Mouse (Mus musculus) stomach, embryonic 16.5 days (tissue): ENCODE data around the gene Sugct. TPM values are rescaled to one million over a fixed set of nuclear protein-coding genes. Genes with fewer than 3 reads are reported as not detected.
A peak's percentile ranks its signal among the peaks of the same experiment; 100 is the strongest.

Experiments
- ATAC-seq: fragments of 200-750 bp; cut with Nextera tagmentation; 2 replicates; pipeline ENCODE4 v1.8.0; 2017; ENCODE audit warnings: moderate number of reproducible peaks, moderate TSS enrichment; ENCODE audit not compliant: insufficient read depth, low FRiP score
- H3K27ac ChIP-seq: fragments of 300-500 bp; sonication (generic); 2 replicates; pipeline ENCODE4 v1.5.1; 2014; ENCODE audit warnings: low read length
- H3K27me3 ChIP-seq: fragments of 300-500 bp; sonication (generic); 2 replicates; pipeline ENCODE4 v1.6.1; 2014; ENCODE audit warnings: low read length, control low read depth, mixed read lengths; ENCODE audit not compliant: control insufficient read depth, insufficient read depth
- H3K36me3 ChIP-seq: fragments of 300-500 bp; sonication (generic); 2 replicates; pipeline ENCODE4 v1.6.1; 2014; ENCODE audit warnings: low read length; ENCODE audit not compliant: control insufficient read depth, insufficient read depth
- H3K4me1 ChIP-seq: fragments of 300-500 bp; sonication (generic); 2 replicates; pipeline ENCODE4 v1.6.1; 2014; ENCODE audit warnings: low read length, control low read depth, mixed read lengths; ENCODE audit not compliant: control insufficient read depth, insufficient read depth
- H3K4me2 ChIP-seq: fragments of 300-500 bp; sonication (generic); 2 replicates; pipeline ENCODE4 v1.6.1; 2014; ENCODE audit warnings: low read depth, low read length, mixed read lengths
- H3K4me3 ChIP-seq: fragments of 300-500 bp; sonication (generic); replicated peaks from 2 replicates; pipeline ENCODE4 v1.5.1; 2014; ENCODE audit warnings: mild to moderate bottlenecking, low read length
- H3K9ac ChIP-seq: fragments of 300-500 bp; sonication (generic); 2 replicates; pipeline ENCODE4 v1.6.1; 2014; ENCODE audit warnings: low read length
- H3K9me3 ChIP-seq: fragments of 300-500 bp; sonication (generic); replicated peaks from 2 replicates; pipeline ENCODE4 v1.6.1; 2016; ENCODE audit warnings: low read length, control low read depth; ENCODE audit not compliant: control insufficient read depth
- WGBS: fragments of 180-500 bp; shearing (Covaris S2); extraction: QIAGEN DNeasy Blood & Tissue Kit; methylation state at CpG from one replicate; pipeline ENCODE4 v1.1.7; 2014; 5-methylcytosine and 5-hydroxymethylcytosine counted together
- polyA plus RNA-seq: library from polyadenylated mRNA; unstranded; fragments of >200 nt; fragmentation: Nextera tagmentation; extraction: Ambion mirVana; gene quantifications from 2 replicates; pipeline ENCODE4 v1.2.1, GENCODE M21; 2015

The Sugct gene
- polyA plus RNA-seq, 1 experiment from 2014 or later, result 6.6 TPM

DNA sequence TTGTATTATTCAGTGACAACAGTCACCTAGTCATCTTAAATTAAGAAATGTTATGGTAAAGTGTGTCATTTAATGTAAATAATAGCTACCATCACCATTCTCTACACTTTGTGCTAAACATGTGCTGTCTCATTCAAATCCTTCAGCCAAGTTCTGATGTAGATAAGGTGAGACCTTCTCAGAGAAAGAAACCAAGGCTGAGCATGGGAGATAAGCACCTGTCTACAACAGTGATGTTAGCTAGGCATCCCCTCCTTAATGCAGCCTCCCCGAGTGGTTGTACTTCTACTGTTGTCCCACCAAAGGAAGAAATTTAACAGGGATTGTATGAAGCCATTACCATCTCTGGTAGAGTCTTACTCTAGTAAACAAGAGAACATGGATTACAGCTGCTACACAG is 274.8 kb downstream of the Sugct start:
- Histone ChIP-seq H3K27ac (no peak overlapping the region), H3K36me3 (no peaks in the 10 kb centered on the region), H3K9me3 (0 out of 2 replicates have a peak, but pooled peaks cover 3% of the 10 kb centered on the region), H3K4me1 (no peaks in the 10 kb centered on the region), H3K4me2 (no peak overlapping the region), H3K9ac (no peak overlapping the region), H3K27me3 (no peaks in the 10 kb centered on the region), H3K4me3 (no peak overlapping the region)
- 67% methylated on average over 1 of the region's 1 CpGs for WGBS
- no peak for ATAC-seq

DNA sequence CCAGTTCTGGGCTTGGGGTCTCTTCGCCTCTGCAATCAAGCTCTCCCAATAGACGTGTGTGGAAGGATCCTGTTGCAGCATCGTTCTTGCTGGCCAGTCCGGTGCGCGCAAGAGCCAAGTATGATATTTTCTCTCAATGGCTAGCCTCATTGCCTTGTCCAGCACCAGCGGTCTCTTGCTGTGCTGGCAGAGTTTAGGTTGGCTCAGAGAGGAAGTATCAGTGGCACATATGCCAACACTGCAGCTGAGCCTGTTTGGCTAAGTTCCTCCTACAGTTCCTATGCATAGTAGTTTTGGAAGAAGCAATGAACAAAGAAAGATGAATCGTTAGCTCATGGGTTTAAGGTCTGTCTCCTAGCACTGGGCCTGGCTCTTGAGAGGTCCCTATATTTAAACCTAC is 352.5 kb downstream of the Sugct start:
- H3K4me2 ChIP-seq, result no peak overlapping the region
- no peak overlapping the region for H3K27ac ChIP-seq
- H3K4me3 ChIP-seq, result no peak overlapping the region
- H3K9ac ChIP-seq, result no peak overlapping the region
- no peaks in the 10 kb centered on the region for H3K36me3 ChIP-seq
- WGBS, result 91% methylated on average over 8 of the region's 8 CpGs
- no peaks in the 10 kb centered on the region for H3K9me3 ChIP-seq
- no peaks in the 10 kb centered on the region for H3K27me3 ChIP-seq
- ATAC-seq, result no peak
- no peaks in the 10 kb centered on the region; the same call in 1 of the 2 replicates for H3K4me1 ChIP-seq

DNA sequence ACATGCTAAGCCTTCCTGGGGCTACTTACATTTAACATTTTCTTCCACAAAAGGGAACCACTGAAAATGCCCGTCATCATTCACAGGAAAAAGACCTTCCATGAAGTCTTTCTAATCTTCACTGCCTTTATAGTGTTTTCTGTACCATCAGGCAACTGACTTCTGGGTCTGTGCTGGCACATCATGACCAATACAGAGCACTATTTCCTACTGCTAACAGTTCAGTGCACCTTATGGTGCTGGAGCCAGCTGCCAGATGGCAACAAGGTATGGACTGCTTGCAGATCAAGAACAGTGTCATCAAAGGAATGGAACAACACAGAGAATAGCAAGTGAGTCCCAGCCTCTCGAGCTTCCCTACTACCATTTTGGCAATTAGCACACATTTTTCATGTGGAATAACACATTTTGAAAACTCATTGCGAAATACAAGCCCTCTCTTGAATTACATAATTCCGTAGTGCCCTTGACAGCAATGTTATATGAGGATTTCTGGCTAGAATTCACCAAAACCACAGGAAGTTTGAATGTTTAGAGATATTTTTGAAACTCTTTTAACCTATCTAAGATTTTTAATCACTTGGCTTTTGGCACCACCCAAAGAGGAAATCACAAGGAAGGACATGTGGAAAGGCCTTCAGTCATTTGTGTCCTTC is 359.3 kb downstream of the Sugct start:
- 81% methylated on average over 4 of the region's 4 CpGs for WGBS
- H3K4me2 ChIP-seq, result no peak overlapping the region
- no peaks in the 10 kb centered on the region for H3K27me3 ChIP-seq
- H3K9me3 ChIP-seq, result no peaks in the 10 kb centered on the region
- H3K4me3 ChIP-seq, result no peak overlapping the region
- H3K9ac ChIP-seq, result no peak overlapping the region
- H3K27ac ChIP-seq, result no peak overlapping the region
- no peaks in the 10 kb centered on the region for H3K36me3 ChIP-seq
- no peaks in the 10 kb centered on the region for H3K4me1 ChIP-seq
- ATAC-seq, result no peak

DNA sequence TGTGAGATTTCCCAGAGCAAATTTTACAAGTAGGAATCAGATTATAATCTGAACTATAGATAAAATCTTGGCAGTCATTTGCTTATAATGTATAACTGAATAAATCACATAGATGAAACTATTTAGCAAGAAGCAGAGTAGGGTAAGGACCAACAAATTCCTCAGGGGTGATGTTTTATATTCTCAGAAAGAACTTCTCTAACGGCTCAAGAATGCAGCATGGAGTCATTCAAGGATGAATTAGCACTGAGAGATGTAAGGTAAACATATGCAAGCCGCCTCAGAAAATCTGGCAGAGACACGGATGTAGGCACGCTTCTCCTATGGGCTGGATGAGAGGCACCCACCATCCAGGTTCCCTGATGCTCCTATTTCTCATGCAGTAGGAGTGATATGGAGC is 368.5 kb downstream of the Sugct start:
- no peak for ATAC-seq
- H3K4me2 ChIP-seq, result no peak overlapping the region
- WGBS, result 47% methylated on average over 4 of the region's 4 CpGs

DNA sequence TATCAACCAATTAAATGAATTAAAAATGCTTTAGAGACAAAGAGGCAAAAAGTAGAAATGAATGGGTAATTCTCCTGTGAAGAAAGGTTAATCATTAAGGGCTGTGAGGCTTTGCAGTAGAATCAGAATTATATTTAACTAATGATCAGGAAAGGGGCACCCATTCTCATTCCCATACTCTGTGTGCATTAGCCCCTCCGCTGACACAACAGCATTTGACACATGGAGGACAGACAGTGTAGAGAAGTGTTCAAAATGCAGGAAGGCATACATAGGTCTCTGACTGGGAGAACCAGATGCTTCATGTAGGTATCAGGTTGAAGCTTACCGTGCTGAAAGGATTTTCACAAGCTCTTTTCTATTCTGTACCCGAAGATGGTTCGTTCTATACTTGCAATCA is 393.8 kb downstream of the Sugct start:
- Histone ChIP-seq H3K27me3 (no peaks in the 10 kb centered on the region), H3K4me3 (no peak overlapping the region), H3K9ac (no peak overlapping the region), H3K4me2 (no peak overlapping the region), H3K36me3 (no peaks in the 10 kb centered on the region), H3K27ac (no peak overlapping the region), H3K4me1 (no peaks in the 10 kb centered on the region), H3K9me3 (no peaks in the 10 kb centered on the region)
- no peak for ATAC-seq
- 90% methylated on average over 4 of the region's 4 CpGs for WGBS

More for the DNA sequence above, 368.5 kb downstream of the Sugct start:
- Histone ChIP-seq H3K4me1 (no peaks in the 10 kb centered on the region), H3K4me3 (no peak overlapping the region), H3K9ac (no peak overlapping the region), H3K27ac (no peak overlapping the region), H3K9me3 (no peaks in the 10 kb centered on the region), H3K36me3 (no peaks in the 10 kb centered on the region), H3K27me3 (no peaks in the 10 kb centered on the region)

DNA sequence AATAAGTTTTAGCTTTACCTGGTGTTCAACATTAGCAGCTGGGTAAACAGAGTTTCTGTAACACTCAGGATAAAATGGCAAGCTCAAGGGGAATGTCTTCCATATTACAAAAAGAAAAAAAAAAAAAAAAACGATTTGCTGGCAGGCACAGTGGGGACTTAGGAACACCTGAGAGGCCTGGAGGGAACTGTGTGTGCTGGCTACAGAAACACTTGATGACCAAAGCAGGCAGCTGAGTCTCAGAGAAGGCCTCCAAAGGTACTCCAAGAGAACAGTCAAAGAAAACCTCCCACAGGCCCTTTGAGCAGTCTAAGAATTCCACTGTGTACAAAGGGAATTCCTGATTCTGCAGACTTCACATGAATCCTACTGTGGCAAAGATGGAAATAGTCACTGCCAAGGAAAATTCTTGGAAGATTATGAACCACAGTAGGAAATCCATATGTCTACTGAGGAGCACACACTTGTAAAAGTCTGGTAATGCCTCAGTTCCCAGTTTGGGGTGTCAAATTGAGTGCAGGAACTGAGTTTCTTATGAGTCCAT is 397.8 kb downstream of the Sugct start:
- H3K4me1 ChIP-seq, result no peaks in the 10 kb centered on the region
- no peak overlapping the region for H3K9ac ChIP-seq
- H3K27ac ChIP-seq, result no peak overlapping the region
- no peaks in the 10 kb centered on the region for H3K36me3 ChIP-seq
- WGBS, result 53% methylated on average over 1 of the region's 1 CpGs
- no peaks in the 10 kb centered on the region for H3K27me3 ChIP-seq
- H3K4me2 ChIP-seq, result no peak overlapping the region
- no peak for ATAC-seq
- no peak overlapping the region for H3K4me3 ChIP-seq
- no peaks in the 10 kb centered on the region for H3K9me3 ChIP-seq

DNA sequence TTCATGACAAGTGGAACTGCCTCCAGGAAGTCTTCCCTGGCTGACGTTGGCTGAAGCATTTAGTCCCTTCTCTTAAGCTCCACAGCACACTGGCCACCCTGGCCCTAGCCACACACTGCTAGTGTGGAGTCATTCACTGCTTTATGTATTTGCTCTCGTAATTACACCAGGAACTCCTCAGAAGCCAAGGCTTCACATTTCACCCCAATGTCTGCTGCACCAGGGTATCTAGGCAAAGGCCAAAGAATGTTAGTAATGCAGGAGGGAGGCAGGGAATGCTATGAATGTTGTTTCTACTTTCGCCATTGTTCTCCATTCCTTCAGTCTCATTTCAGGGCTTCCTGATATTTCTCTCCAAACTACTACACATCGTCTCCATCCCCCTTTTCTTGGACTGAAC is 398.4 kb downstream of the Sugct start:
- no peak for ATAC-seq

DNA sequence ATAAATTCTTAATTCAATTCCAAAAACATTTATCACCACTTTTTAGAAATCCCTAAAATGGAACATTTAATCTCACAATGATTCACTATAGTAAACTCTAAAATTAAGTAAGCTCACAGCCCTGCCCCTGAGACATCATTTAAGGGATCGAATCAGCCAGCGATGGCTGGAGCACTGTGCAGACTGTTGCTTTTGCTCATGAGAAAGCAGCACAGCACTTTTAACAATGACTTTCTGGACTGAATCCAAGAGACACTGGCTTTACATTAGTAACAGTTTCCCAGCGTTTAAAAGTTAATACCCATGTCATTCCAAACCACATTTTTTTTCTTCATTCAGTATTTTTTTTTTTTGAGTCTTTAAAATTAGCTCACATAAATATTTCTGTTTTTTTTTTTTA is 398.9 kb downstream of the Sugct start:
- no peaks in the 10 kb centered on the region for H3K4me1 ChIP-seq
- no peaks in the 10 kb centered on the region for H3K36me3 ChIP-seq
- no peak overlapping the region for H3K4me2 ChIP-seq
- H3K27ac ChIP-seq, result no peak overlapping the region
- 42% methylated on average over 3 of the region's 3 CpGs for WGBS
- no peak overlapping the region for H3K9ac ChIP-seq
- H3K4me3 ChIP-seq, result no peak overlapping the region
- ATAC-seq, result no peak
- H3K9me3 ChIP-seq, result no peaks in the 10 kb centered on the region
- no peaks in the 10 kb centered on the region for H3K27me3 ChIP-seq

More for the DNA sequence above, 398.4 kb downstream of the Sugct start:
- Histone ChIP-seq H3K4me1 (no peaks in the 10 kb centered on the region), H3K36me3 (no peaks in the 10 kb centered on the region), H3K4me3 (no peak overlapping the region), H3K9ac (no peak overlapping the region), H3K27ac (no peak overlapping the region), H3K4me2 (no peak overlapping the region), H3K27me3 (no peaks in the 10 kb centered on the region), H3K9me3 (no peaks in the 10 kb centered on the region)
- WGBS, result 44% methylated on average over 4 of the region's 4 CpGs

DNA sequence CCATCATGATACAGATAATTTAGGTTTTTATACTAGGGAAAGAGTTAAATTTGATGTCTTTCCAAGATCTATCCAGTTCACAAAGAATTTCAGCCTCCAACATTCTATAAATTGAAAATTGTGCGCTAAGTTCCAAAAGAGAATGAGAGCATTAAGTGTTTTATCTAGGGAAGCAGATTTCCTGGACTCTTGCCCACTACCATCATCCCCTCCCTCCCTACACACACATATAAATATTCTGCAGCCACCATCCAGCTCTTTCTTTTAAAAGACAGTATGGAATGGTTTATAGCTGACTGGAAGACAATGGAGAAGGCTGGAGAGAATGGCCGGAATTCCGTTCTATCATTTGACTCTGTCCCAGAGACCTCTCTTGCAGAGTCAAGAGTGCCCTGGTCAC is 404.3 kb downstream of the Sugct start:
- Histone ChIP-seq H3K9me3 (no peaks in the 10 kb centered on the region), H3K27ac (0 out of 2 replicates have a peak overlapping the region, but pooled peaks have one; percentile 0), H3K9ac (no peak overlapping the region), H3K27me3 (no peaks in the 10 kb centered on the region), H3K4me2 (no peak overlapping the region), H3K36me3 (no peaks in the 10 kb centered on the region), H3K4me1 (peaks cover 6% of the 10 kb centered on the region; the same call in 1 of the 2 replicates), H3K4me3 (no peak overlapping the region)
- 52% methylated on average over 3 of the region's 3 CpGs for WGBS
- ATAC-seq, result no peak
